Mouse (Mus musculus) urinary bladder, postnatal 0 days (tissue): ENCODE results near the gene Cldn19. TPM values are rescaled to one million over a fixed set of nuclear protein-coding genes. Genes with fewer than 3 reads are reported as not detected.

Experiments used
- polyA plus RNA-seq: library from polyadenylated mRNA; unstranded; fragments of >200 nt; fragmentation: Nextera tagmentation; extraction: Ambion mirVana; gene quantifications from 2 replicates; pipeline ENCODE4 v1.2.1, GENCODE M21; 2015

The Cldn19 gene
- polyA plus RNA-seq = not detected in 2 replicates

DNA sequence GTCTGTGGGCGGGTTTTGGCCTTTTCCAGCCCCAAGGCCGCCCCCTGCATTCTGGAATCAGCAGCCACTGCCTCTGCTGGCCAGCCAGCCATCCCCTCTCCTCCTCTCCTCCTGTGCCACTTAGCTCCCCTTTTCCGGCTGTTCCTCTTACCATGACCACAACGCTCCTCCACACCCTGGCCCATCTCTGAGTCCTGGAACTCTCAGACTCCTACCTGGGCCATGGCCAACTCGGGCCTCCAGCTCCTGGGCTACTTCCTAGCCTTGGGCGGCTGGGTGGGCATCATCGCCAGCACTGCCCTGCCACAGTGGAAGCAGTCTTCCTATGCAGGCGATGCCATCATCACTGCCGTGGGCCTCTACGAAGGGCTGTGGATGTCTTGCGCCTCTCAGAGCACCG lies at the start of gene Cldn19:
Gene Cldn19 (plus strand): TSS at position 64 of the 400 bp plus-strand sequence.

DNA sequence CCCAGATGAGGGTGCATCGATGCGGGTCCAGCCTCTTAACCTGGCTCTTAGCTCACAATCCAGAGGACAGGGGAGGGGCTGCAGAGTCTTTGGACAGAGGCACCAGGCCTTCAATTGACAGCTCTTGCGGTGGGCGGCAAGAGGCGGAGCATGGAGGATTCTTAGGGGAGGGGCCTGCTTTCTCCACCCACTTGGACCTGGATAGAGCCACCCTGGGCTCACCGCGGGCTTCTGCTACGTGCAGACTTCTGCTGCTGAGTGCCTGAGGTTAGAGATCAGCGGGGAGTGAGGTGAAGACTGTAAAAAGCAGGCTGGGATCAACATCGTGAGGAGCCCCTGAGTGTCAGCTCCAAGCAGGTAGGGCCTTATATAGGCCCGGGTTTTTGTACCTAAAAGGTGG lies 37.0 kb upstream of the Cldn19 start, which contains the start of gene Tmem269:
Gene Tmem269 (minus strand): TSS at position 49 of the 400 bp plus-strand sequence.

DNA sequence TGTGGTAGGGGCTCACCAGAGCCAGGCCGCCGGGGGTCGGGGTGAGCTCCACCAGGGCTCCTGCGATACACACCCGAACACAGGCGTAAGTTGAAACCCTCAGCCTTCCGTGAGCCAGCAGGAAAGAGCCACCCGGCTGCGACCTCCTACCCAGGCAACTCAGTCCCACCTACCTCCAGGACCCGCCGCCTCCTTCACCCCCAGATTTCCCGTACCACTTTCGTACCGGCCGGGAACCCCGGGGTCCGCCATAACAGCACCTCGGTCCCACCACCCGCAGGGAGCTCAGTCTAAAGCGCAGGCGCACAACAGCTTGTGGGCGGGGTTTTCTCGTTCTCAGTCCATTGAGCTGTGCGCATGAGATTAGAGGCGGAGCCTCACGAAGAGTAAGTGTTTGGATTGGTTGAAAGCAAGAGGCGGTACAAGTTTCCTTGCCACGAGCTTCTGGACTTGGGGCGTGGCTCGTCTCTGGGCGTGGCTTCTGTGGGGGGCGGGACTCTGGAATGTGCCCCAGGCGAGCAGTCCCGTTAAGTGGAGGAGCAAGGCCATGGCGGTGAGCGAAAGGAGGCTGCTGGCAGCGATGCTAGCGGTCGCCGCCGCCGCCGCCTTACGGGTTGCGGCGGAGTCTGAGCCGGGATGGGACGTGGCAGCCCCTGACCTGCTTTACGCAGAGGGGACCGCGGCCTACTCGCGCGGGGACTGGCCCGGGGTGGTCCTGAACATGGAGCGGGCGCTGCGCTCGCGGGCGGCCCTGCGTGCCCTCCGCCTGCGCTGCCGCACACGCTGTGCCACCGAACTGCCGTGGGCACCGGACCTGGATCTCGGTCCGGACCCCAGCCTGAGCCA lies 22.6 kb upstream of the Cldn19 start, which contains the start of the genes AU022252 and P3h1:
Gene AU022252 (minus strand): TSS at position 303 of the 846 bp plus-strand sequence.
Gene P3h1 (plus strand): TSS at position 506 of the 846 bp plus-strand sequence.

DNA sequence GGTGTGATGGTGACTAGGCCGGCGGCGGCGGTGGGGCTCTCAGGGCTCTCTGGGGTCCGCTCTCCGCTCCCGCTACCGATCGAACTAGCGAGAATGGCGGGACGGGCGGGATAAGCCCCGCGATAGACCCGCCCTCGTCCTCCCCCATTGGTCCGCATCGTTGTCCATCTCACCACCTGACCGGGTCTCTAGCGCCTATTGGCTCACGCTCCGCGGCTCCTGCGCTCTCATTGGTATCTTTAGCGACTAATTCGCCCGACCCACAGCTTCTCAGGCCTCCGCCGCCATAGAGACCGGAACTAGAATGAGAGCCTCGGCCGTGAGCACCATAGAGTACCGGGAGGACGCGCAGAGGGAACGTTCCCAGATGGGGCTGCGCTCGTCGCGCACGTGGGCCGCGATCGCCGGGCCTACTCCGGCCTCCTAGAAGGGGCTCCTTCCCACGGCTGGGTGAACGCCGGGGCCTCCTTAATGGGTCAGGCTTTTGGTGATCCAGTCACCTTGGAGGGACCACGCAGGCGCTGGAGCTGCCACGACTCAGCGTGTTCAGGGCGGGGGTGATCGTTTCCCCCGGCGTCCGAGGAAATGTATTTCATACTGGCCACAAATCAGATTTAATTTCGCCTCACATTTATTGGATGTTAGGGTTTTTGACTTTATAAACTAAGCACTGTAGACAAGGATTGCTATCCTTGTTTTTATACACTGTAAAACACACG lies 39.4 kb downstream of the Cldn19 start, which contains the start of gene Ybx1:
Gene Ybx1 (minus strand): TSS at position 190 of the 719 bp plus-strand sequence.

Other genes with a start within 250 kb of the Cldn19 start
- 62.8 and 74.3 TPM in 2 replicates for gene Slc2a1, start 146.7 kb upstream of the Cldn19 start, polyA plus RNA-seq
- gene Zfp691, start 81.2 kb upstream of the Cldn19 start, polyA plus RNA-seq = 3.7 and 3.8 TPM in 2 replicates
- gene Ermap, start 65.4 kb upstream of the Cldn19 start, polyA plus RNA-seq = 0.35 and 0.92 TPM in 2 replicates
- gene Svbp, start 60.1 kb upstream of the Cldn19 start, polyA plus RNA-seq = 117 and 125 TPM in 2 replicates
- gene Tmem269, start 37.2 kb upstream of the Cldn19 start, polyA plus RNA-seq = 0.10 TPM in 1 of 2 replicates, not detected in the other
- 16.0 and 19.9 TPM in 2 replicates for gene AU022252, start 22.7 kb upstream of the Cldn19 start, polyA plus RNA-seq
- gene P3h1, start 22.5 kb upstream of the Cldn19 start, polyA plus RNA-seq = 28.1 and 33.4 TPM in 2 replicates
- gene Ybx1, start 39.2 kb downstream of the Cldn19 start, polyA plus RNA-seq = 336 and 370 TPM in 2 replicates
- 30.0 and 36.2 TPM in 2 replicates for gene Ppih, start 65.1 kb downstream of the Cldn19 start, polyA plus RNA-seq
- 0.59 and 1.2 TPM in 2 replicates for gene Ccdc30, start 160.1 kb downstream of the Cldn19 start, polyA plus RNA-seq
- 32.6 and 34.9 TPM in 2 replicates for gene Ppcs, start 167.0 kb downstream of the Cldn19 start, polyA plus RNA-seq
- 0.30 and 0.36 TPM in 2 replicates for gene Zmynd12, start 167.4 kb downstream of the Cldn19 start, polyA plus RNA-seq
- 0.07 and 0.23 TPM in 2 replicates for gene Rimkla, start 237.2 kb downstream of the Cldn19 start, polyA plus RNA-seq